Mouse (Mus musculus): Measurements from ENCODE around the gene Sf3a2.
"Not testable (repeated sequence)": the region's sequence is repeated elsewhere in the genome, so short reads cannot be mapped to it uniquely, and the experiment has no call there.

The Sf3a2 gene

DNA sequence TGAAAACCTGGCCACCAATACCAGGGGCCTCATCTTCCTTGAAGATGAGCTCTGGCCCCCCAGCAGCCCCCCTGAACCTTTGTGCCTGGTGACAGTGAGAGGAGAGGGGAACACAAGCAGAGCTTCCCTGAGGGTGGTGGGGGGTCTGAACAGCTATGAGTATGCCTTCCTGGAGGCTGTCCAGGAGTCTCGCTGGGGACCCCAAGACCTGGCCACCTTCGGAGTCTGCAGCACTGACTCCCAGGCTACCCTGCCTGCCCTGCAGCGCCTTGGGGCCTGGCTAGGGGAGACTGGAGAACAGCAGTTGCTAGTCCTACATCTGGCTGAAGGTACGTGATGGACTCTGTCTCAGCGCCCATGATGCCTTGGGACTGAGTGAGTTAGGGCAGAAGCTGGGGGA, 7.3 kb downstream of the Sf3a2 start:
- peak; percentile 64 for DNase-seq

DNA sequence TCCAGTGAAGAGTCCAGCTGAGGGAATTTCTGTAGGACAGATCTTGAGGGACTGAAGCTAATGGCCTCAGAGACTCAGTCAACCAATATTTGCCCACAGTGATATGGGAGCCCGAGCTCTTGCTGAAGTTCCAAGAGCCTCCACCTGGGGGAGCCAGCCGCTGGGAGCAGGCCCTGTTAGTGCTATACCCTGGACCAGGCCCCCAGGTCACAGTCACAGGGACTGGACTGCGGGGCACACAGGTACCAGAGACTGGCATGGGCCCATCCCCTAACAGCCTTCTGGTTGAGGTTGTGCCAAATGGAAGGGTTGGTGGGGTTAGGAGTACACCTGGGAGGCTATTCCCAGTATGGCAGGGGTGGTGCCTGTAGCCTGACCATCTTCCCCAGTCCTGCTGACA, 7.9 kb downstream of the Sf3a2 start:
- peak; percentile 87 for DNase-seq

GRCm38 (mm10) chr10:80806341-80807056, 8.5 kb downstream of the Sf3a2 start:
- peak; percentile 76 for DNase-seq

DNA sequence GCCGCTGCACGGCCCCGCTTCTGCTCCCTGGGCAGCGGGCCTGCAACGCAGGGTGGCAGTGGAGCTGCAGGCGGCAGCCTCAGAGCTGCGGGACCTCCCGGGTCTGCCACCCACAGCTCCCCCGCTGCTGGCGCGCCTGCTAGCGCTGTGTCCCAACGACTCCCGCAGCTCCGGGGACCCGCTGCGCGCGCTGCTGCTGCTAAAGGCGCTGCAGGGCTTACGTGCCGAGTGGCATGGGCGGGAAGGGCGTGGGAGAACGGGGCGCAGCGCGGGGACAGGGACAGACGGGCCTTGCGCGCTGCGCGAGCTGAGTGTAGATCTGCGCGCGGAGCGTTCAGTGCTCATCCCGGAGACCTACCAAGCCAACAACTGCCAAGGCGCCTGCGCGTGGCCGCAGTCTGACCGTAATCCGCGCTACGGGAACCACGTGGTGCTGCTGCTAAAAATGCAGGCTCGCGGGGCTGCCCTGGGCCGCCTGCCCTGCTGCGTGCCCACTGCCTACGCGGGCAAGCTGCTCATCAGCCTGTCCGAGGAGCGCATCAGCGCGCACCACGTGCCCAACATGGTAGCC, 9.1 kb downstream of the Sf3a2 start:
- DNase-seq: peak; percentile 94

DNA sequence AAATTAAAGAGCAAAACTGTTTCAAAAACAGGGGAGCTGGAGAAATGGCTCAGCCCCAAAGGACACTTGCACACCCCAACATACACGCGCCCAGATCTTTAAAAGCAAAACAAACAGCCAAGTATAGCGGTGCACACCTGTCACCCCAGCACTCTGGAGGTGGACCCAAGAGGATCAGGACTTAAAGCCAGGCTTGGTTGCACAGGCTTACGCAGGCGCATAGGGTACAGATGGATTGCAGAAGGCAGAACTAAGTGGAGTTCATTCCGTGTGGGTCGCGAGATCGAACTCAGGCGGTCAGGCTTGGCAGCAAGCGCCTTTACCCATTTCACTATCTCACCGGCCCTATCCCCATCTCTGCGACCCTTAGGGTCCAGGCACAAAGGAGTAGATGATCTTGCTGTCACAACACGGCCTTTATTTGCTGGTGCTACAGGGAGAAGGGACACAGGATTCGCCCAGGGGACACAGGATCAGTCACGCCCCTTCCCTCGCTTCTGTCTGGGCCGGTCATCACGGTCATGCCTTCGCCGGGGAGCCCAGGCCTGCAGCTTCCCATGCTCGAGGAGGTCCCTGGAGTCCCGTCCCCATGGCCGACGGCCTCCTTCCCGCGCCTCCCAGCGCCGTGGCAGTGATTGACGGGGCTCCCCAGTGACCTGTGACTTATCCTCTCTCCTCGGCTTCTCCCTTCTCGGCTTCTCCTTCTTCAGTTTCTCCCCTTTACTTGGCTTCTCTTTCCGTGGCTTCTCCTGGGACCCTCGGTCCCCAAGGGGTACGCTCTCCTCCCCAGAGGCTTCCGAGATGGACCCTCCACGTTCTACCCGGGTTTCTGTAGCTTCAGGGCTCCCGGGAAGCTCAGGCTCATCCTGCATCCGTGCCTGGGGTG, 10.3 kb downstream of the Sf3a2 start:
- DNase-seq: peak; percentile 58

GRCm38 (mm10) chr10:80808985-80809632, 11.1 kb downstream of the Sf3a2 start:
- DNase-seq: no peak

DNA sequence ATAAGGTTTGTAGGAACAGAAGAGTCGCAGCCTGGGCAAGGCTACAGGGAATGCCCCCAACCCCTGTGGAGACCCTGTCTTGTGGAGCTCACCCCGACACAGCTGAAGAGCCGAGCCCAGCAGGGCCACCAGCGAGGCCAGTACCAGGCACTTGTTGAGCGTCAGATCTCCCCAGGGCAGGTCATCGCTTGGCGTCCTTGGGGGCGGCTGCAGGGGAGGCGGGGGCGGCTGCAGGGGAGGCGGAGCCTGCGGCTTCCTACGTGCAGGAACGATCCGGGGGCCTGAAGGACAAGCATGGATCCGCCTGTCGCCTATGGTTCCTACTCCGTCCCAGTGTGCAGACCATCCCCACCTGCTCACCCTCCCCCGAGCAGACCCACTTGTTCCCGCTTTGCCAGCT, 12.1 kb downstream of the Sf3a2 start:
- peak; percentile 37 for DNase-seq

- no peak for DNase-seq
Observed at GRCm38 (mm10) chr10:80812391-80813041, 14.5 kb downstream of the Sf3a2 start.

DNA sequence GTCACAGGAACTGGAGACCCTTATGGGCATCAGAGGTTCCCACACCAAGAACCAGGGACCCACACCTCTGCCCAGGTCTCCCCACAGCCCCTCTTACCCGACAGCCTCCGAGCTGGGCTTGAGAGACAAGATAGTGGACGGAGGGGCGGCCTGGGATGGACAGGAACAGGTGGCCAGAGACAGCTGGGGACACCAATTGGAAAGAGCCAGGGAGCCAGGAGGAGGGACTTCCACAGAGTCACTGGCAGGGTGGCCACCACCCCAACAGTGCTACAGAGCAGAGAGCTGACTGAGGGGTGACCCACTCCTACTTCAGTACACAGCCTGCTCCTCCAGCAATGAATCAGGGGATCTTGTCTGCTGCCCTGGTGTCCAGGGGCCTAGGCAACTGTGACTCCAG, 15.4 kb downstream of the Sf3a2 start, which contains the start of gene Jsrp1:
TSS of gene Jsrp1 (minus strand) at position 133 of the 400 bp plus-strand sequence.
- DNase-seq: no peak

DNA sequence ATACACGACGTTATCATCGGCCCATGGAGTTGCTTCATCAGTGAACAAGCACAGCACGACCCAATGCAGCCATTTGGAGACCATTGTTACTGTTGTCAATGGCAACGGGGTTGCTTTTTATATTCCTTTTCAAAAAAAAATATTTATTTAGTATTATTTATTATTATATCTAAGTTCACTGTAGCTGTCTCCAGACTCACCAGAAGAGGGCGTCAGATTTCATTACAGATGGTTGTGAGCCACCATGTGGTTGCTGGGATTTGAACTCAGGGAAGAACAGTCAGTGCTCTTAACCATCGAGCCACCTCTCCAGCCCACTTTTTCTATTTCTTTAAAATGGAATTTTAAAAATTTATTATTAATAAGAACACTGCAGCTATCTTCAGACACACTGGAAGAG, 16.8 kb downstream of the Sf3a2 start:
- no peak for DNase-seq

GRCm38 (mm10) chr10:80816303-80816702, 18.3 kb downstream of the Sf3a2 start:
- DNase-seq: not testable (repeated sequence)

DNA sequence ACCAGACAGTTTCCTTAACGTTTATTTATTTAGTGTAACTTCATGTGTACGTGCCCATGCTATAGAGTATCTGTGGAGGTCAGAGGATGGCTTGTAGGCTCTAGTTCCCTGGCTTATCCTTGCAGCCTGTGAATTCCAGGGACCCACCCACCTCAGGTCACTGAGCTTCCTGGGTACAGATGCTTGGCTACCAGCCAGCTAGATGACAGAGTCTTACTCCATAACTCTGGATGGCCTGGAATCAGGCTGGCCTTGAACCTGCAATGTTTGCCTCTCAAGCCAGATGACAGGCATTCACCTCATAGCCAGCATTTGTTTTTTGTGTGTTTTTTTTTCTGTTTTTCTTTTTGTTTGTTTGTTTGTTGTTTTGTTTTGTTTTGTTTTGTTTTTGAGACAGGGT, 19.2 kb downstream of the Sf3a2 start:
- DNase-seq: no peak

DNA sequence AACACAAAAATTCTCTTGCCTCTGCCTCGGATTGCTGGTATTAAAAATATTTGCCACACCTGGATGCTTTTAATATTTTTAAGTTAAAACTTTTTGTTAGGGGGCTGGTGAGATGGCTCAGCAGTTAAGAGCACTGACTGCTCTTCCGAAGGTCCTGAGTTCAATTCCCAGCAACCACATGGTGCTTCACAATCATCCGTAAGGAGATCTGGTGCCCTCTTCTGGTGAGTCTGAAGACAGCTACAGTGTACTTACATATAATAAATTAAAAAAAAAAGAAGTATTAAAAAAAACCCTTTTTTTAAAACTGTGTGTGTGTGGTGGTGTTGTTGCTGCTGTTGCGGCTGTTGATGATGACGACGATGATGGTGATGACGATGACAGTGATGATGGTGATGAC, 20.0 kb downstream of the Sf3a2 start:
- DNase-seq: not testable (repeated sequence)

DNA sequence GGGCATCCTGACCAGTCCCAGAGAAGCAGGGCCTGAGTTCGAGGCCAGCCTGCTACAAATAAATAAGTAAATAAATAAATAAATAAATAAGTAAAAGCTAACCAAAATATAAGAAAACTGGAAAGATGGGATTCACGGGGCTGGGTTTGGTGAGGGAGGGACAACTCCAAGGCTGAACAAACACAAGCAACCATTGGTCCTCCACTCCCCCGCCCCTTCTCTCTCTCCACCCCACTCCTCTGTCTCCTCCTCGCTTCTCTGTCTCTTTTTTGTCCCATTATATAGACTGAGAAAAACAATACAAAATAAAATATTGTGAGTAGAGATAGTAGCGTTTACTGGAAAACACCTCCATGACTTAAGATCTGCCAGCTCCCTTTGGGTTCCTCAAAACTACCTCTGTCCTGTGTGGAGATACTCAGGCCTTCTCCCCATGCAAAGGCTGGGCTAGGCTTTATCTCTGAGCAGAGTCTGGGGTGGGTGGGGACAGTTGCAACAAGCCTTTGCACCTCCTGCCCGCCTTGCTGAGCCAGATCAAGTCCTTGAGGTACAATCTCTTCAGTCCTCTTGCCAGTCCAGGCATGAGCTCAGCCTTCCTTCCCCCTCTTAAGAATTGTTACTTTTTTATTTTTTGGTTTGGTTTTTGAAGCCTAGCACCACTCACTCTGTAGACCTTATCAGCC, 20.7 kb downstream of the Sf3a2 start:
- DNase-seq: no peak

DNA sequence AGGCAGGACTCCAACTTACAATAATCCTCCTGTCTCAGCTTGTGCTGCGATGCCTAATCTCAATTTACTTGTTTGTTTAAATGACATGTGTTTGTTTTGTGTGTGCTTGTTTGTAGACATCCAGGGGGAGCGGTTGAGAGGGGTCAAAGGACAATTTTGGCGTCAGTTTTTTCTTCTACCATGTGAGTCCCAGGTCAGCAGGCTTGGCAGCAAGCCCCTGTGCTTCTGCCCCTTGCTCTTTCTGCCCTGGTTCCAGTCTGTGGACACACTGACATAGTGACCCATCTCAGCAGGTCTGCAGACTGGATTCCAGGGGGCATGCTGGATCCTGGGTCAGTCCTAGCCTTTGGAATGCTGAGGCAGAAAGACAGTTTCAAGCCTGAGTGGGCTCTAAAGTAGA, 21.4 kb downstream of the Sf3a2 start:
- no peak for DNase-seq

DNA sequence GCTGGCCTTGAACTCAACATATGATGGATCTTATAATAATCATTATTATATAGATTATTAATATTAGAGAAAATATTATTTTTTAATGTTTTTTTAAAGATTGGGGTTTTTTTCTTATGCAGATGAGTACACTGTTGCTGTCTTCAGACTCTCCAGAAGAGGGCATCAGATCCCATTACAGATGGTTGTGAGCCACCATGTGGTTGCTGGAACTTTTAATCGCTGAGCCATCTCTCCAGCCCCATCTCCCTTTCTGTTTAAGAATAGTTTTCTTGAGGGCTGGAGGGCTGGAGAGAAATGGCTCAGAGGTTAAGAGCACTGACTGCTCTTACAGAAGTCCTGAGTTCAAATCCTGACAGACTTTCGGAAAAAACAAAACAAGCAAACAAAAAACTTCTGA, 24.0 kb downstream of the Sf3a2 start:
- no peak for DNase-seq

DNA sequence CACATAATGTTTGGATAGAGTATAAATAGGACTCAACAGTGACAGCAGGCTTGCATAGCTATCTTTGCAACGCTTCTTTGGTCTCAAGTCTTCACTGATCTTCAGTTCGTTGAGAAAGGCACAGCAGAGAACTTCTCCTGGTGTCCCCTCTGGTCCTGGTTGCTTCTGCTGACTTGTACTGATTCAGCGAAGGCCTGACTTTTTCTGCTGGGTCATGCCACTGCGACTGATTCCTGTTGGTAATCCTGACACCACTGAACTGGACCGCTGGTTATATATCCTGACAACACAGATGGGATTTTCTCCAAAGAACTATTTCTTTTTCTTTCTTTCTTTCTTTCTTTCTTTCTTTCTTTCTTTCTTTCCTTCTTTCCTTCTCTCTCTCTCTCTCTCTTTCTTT, 24.5 kb downstream of the Sf3a2 start:
- DNase-seq: no peak

DNA sequence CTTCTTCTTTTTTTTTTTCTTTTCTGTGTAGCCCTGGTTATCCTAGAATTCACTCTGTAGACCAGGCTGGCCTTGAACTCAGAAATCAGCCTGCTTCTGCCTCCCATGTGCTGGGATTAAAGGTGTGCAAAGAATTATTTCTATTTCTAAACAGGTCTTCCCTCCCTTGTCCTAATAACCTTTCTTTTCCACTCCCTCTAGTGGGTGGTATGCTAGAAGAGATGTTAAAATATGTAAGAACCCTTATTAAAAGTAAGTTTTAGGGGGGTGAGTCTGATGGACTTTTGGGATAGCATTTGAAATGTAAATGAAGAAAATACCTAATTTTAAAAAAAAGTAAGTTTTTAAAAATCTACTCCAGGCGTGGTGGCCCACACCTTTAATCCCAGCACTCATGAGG, 25.3 kb downstream of the Sf3a2 start:
- DNase-seq: no peak

DNA sequence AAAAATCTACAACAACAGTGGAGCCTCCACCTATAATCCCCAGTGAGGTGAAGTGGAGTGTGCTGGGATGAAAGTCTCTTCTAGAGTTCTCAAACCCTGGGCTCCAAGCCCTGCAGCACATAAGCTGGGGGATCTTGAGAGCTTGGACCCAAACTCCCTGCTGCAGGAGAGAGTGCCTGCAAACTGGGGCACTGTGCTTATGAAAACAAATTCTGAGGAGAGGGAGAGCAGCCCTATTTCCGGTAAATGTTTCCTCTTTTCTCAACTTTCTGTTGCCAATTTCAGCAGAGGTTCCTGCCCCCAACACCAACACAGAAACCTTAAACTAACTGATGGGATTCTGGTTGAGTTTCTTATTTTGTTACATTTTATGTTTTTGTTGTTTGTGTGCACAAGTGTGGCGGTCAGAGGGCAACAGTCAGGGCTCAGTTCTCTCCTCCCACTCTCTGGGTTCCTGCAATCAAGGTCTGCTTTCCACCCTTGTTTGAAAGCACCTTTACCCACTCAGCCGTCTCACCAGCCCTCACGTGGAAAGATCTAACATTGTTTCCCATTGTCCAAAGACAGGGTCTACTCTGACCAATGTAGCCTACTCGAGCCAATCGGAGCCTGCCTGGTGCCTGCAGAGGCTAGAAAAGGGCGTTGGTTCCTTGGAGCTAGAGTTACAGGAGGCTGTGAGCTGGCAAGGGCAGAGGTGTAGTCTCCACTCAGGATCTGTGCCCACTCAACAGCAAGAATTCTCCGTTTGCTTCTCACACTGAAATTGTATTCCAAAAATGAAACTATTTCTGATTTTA, 26.0 kb downstream of the Sf3a2 start:
- no peak for DNase-seq

GRCm38 (mm10) chr10:80824827-80825226, 26.8 kb downstream of the Sf3a2 start:
- no peak for DNase-seq
